Mouse (Mus musculus): ENCODE measurements around the gene Fuom. TPM values are rescaled to one million over a fixed set of nuclear protein-coding genes. Genes with fewer than 3 reads are reported as not detected.

The Fuom gene
- polyA plus RNA-seq, 1 experiment from 2014 or later: 108 TPM

- no peaks in the 10 kb centered on the region for H3K36me3 ChIP-seq (ENCODE audit: control insufficient read depth, insufficient read depth, low read length)
- H3K4me3 ChIP-seq (ENCODE audit: control insufficient read depth in 1 of 2, insufficient read depth in 1 of 2, low read depth in 1 of 2, low read length in 2 of 2): no peak overlapping the region
- no peak overlapping the region for H3K27ac ChIP-seq (replicated peaks in 1 of 2; ENCODE audit: control insufficient read depth in 1 of 2, insufficient read depth in 1 of 2, low read depth in 2 of 2, low read length in 2 of 2)
- H3K4me2 ChIP-seq (ENCODE audit: low read length): no peak overlapping the region
- H3K9me3 ChIP-seq (ENCODE audit: control insufficient read depth, low read length): no peaks in the 10 kb centered on the region
- 22% methylated on average over 20 of the region's 20 CpGs for WGBS
- peaks cover 42% of the 10 kb centered on the region for H3K27me3 ChIP-seq (ENCODE audit: control insufficient read depth, insufficient read depth, low read length)
- peaks cover 0 to 4% of the 10 kb centered on the region in 2 experiments; a peak in 1 of 4 replicates for H3K4me1 ChIP-seq (ENCODE audit: control insufficient read depth in 2 of 2, insufficient read depth in 2 of 2, low read length in 2 of 2)
- H3K9ac ChIP-seq (ENCODE audit: low read length): no peak overlapping the region
- ATAC-seq (ENCODE audit: insufficient number of reproducible peaks, insufficient read depth, low FRiP score, low read depth): no peak
Measured at GRCm38 (mm10) chr7:140081408-140082241, 20.6 kb downstream of the Fuom start.

GRCm38 (mm10) chr7:140080503-140081156 lies 21.6 kb downstream of the Fuom start:
- WGBS: 5% methylated on average over 24 of the region's 24 CpGs
- H3K9ac ChIP-seq (ENCODE audit: low read length): no peak overlapping the region
- peaks cover 0 to 4% of the 10 kb centered on the region in 2 experiments; a peak in 1 of 4 replicates for H3K4me1 ChIP-seq (ENCODE audit: control insufficient read depth in 2 of 2, insufficient read depth in 2 of 2, low read length in 2 of 2)
- H3K36me3 ChIP-seq (ENCODE audit: control insufficient read depth, insufficient read depth, low read length): no peaks in the 10 kb centered on the region
- ATAC-seq (ENCODE audit: insufficient number of reproducible peaks, insufficient read depth, low FRiP score, low read depth): no peak; the same call in 1 of the 2 replicates
- no peaks in the 10 kb centered on the region for H3K9me3 ChIP-seq (ENCODE audit: control insufficient read depth, low read length)
- peaks cover 44% of the 10 kb centered on the region for H3K27me3 ChIP-seq (ENCODE audit: control insufficient read depth, insufficient read depth, low read length)
- peak overlapping the region; percentile 45 for H3K4me2 ChIP-seq (ENCODE audit: low read length)
- peak overlapping the region; percentile 6 to 15; a peak in 1 of 4 replicates for H3K4me3 ChIP-seq (ENCODE audit: control insufficient read depth in 1 of 2, insufficient read depth in 1 of 2, low read depth in 1 of 2, low read length in 2 of 2)
- H3K27ac ChIP-seq (replicated peaks in 1 of 2; ENCODE audit: control insufficient read depth in 1 of 2, insufficient read depth in 1 of 2, low read depth in 2 of 2, low read length in 2 of 2): no peak overlapping the region

GRCm38 (mm10) chr7:140078711-140079110 lies 23.5 kb downstream of the Fuom start:
- Histone ChIP-seq H3K4me3 (ENCODE audit: control insufficient read depth in 1 of 2, insufficient read depth in 1 of 2, low read depth in 1 of 2, low read length in 2 of 2) (no peak overlapping the region), H3K27me3 (ENCODE audit: control insufficient read depth, insufficient read depth, low read length) (peaks cover 47% of the 10 kb centered on the region), H3K4me1 (ENCODE audit: control insufficient read depth in 2 of 2, insufficient read depth in 2 of 2, low read length in 2 of 2) (peaks cover 0 to 4% of the 10 kb centered on the region in 2 experiments; a peak in 1 of 4 replicates), H3K9me3 (ENCODE audit: control insufficient read depth, low read length) (no peaks in the 10 kb centered on the region), H3K36me3 (ENCODE audit: control insufficient read depth, insufficient read depth, low read length) (no peaks in the 10 kb centered on the region), H3K9ac (ENCODE audit: low read length) (no peak overlapping the region), H3K4me2 (ENCODE audit: low read length) (no peak overlapping the region), H3K27ac (replicated peaks in 1 of 2; ENCODE audit: control insufficient read depth in 1 of 2, insufficient read depth in 1 of 2, low read depth in 2 of 2, low read length in 2 of 2) (no peak overlapping the region)
- 6% methylated on average over 5 of the region's 5 CpGs for WGBS
- no peak for ATAC-seq (ENCODE audit: insufficient number of reproducible peaks, insufficient read depth, low FRiP score, low read depth)

- H3K27ac ChIP-seq (replicated peaks in 1 of 2; ENCODE audit: control insufficient read depth in 1 of 2, insufficient read depth in 1 of 2, low read depth in 2 of 2, low read length in 2 of 2): no peak overlapping the region
- H3K4me3 ChIP-seq (ENCODE audit: control insufficient read depth in 1 of 2, insufficient read depth in 1 of 2, low read depth in 1 of 2, low read length in 2 of 2): no peak overlapping the region
- H3K9me3 ChIP-seq (ENCODE audit: control insufficient read depth, low read length): no peaks in the 10 kb centered on the region
- H3K4me2 ChIP-seq (ENCODE audit: low read length): no peak overlapping the region
- 73% methylated on average over 6 of the region's 6 CpGs for WGBS
- H3K36me3 ChIP-seq (ENCODE audit: control insufficient read depth, insufficient read depth, low read length): no peaks in the 10 kb centered on the region
- ATAC-seq (ENCODE audit: insufficient number of reproducible peaks, insufficient read depth, low FRiP score, low read depth): no peak
- peaks cover 47% of the 10 kb centered on the region for H3K27me3 ChIP-seq (ENCODE audit: control insufficient read depth, insufficient read depth, low read length)
- no peak overlapping the region for H3K9ac ChIP-seq (ENCODE audit: low read length)
- peaks cover 0 to 4% of the 10 kb centered on the region in 2 experiments; a peak in 1 of 4 replicates for H3K4me1 ChIP-seq (ENCODE audit: control insufficient read depth in 2 of 2, insufficient read depth in 2 of 2, low read length in 2 of 2)
Measured at GRCm38 (mm10) chr7:140077698-140078097, 24.5 kb downstream of the Fuom start.

- Histone ChIP-seq H3K4me1 (ENCODE audit: control insufficient read depth in 2 of 2, insufficient read depth in 2 of 2, low read length in 2 of 2) (peaks cover 0 to 4% of the 10 kb centered on the region in 2 experiments; a peak in 1 of 4 replicates), H3K4me2 (ENCODE audit: low read length) (peak overlapping the region; percentile 69), H3K9ac (ENCODE audit: low read length) (peak overlapping the region; percentile 57), H3K27me3 (ENCODE audit: control insufficient read depth, insufficient read depth, low read length) (peaks cover 25% of the 10 kb centered on the region), H3K9me3 (ENCODE audit: control insufficient read depth, low read length) (no peaks in the 10 kb centered on the region), H3K4me3 (ENCODE audit: control insufficient read depth in 1 of 2, insufficient read depth in 1 of 2, low read depth in 1 of 2, low read length in 2 of 2) (peak overlapping the region; percentile 35 to 37), H3K27ac (replicated peaks in 1 of 2; ENCODE audit: control insufficient read depth in 1 of 2, insufficient read depth in 1 of 2, low read depth in 2 of 2, low read length in 2 of 2) (no peak overlapping the region), H3K36me3 (ENCODE audit: control insufficient read depth, insufficient read depth, low read length) (no peaks in the 10 kb centered on the region)
- ATAC-seq (ENCODE audit: insufficient number of reproducible peaks, insufficient read depth, low FRiP score, low read depth): 0 out of 2 replicates have a peak, but pooled peaks have one; percentile 33
- 27% methylated on average over 39 of the region's 39 CpGs for WGBS
Measured at GRCm38 (mm10) chr7:140070042-140070711, 32.1 kb downstream of the Fuom start.

- no peak for ATAC-seq (ENCODE audit: insufficient number of reproducible peaks, insufficient read depth, low FRiP score, low read depth)
- no peak overlapping the region for H3K4me3 ChIP-seq (ENCODE audit: control insufficient read depth in 1 of 2, insufficient read depth in 1 of 2, low read depth in 1 of 2, low read length in 2 of 2)
- H3K4me1 ChIP-seq (ENCODE audit: control insufficient read depth in 2 of 2, insufficient read depth in 2 of 2, low read length in 2 of 2): peaks cover 0 to 4% of the 10 kb centered on the region in 2 experiments; a peak in 1 of 4 replicates
- peaks cover 48% of the 10 kb centered on the region for H3K27me3 ChIP-seq (ENCODE audit: control insufficient read depth, insufficient read depth, low read length)
- H3K9me3 ChIP-seq (ENCODE audit: control insufficient read depth, low read length): no peaks in the 10 kb centered on the region
- no peak overlapping the region for H3K4me2 ChIP-seq (ENCODE audit: low read length)
- 58% methylated on average over 6 of the region's 6 CpGs for WGBS
- no peaks in the 10 kb centered on the region for H3K36me3 ChIP-seq (ENCODE audit: control insufficient read depth, insufficient read depth, low read length)
- H3K27ac ChIP-seq (replicated peaks in 1 of 2; ENCODE audit: control insufficient read depth in 1 of 2, insufficient read depth in 1 of 2, low read depth in 2 of 2, low read length in 2 of 2): no peak overlapping the region
- no peak overlapping the region for H3K9ac ChIP-seq (ENCODE audit: low read length)
Measured at GRCm38 (mm10) chr7:140067397-140067796, 34.8 kb downstream of the Fuom start.

- no peaks in the 10 kb centered on the region for H3K36me3 ChIP-seq (ENCODE audit: control insufficient read depth, insufficient read depth, low read length)
- ATAC-seq (ENCODE audit: insufficient number of reproducible peaks, insufficient read depth, low FRiP score, low read depth): no peak
- WGBS: 24% methylated on average over 7 of the region's 7 CpGs
- no peak overlapping the region for H3K27ac ChIP-seq (replicated peaks in 1 of 2; ENCODE audit: control insufficient read depth in 1 of 2, insufficient read depth in 1 of 2, low read depth in 2 of 2, low read length in 2 of 2)
- no peak overlapping the region for H3K9ac ChIP-seq (ENCODE audit: low read length)
- no peak overlapping the region for H3K4me2 ChIP-seq (ENCODE audit: low read length)
- H3K27me3 ChIP-seq (ENCODE audit: control insufficient read depth, insufficient read depth, low read length): peaks cover 87% of the 10 kb centered on the region
- peaks cover 5 to 6% of the 10 kb centered on the region in 2 experiments; a peak in 3 of 4 replicates for H3K4me1 ChIP-seq (ENCODE audit: control insufficient read depth in 2 of 2, insufficient read depth in 2 of 2, low read length in 2 of 2)
- no peak overlapping the region for H3K4me3 ChIP-seq (ENCODE audit: control insufficient read depth in 1 of 2, insufficient read depth in 1 of 2, low read depth in 1 of 2, low read length in 2 of 2)
- no peaks in the 10 kb centered on the region for H3K9me3 ChIP-seq (ENCODE audit: control insufficient read depth, low read length)
Measured at GRCm38 (mm10) chr7:140063092-140063491, 39.1 kb downstream of the Fuom start.

Measured in heart, embryonic 14.5 days (tissue).